Mouse (Mus musculus) 416B (cell line): Measurements from ENCODE around the gene Isoc2b.
"Not testable (repeated sequence)": the region's sequence is repeated elsewhere in the genome, so short reads cannot be mapped to it uniquely, and the experiment has no call there.

Source experiments
- DNase-seq: peaks from one replicate; pipeline ENCODE4 v3.0.0; 2011; ENCODE audit warnings: low read depth

Gene Isoc2b

DNA sequence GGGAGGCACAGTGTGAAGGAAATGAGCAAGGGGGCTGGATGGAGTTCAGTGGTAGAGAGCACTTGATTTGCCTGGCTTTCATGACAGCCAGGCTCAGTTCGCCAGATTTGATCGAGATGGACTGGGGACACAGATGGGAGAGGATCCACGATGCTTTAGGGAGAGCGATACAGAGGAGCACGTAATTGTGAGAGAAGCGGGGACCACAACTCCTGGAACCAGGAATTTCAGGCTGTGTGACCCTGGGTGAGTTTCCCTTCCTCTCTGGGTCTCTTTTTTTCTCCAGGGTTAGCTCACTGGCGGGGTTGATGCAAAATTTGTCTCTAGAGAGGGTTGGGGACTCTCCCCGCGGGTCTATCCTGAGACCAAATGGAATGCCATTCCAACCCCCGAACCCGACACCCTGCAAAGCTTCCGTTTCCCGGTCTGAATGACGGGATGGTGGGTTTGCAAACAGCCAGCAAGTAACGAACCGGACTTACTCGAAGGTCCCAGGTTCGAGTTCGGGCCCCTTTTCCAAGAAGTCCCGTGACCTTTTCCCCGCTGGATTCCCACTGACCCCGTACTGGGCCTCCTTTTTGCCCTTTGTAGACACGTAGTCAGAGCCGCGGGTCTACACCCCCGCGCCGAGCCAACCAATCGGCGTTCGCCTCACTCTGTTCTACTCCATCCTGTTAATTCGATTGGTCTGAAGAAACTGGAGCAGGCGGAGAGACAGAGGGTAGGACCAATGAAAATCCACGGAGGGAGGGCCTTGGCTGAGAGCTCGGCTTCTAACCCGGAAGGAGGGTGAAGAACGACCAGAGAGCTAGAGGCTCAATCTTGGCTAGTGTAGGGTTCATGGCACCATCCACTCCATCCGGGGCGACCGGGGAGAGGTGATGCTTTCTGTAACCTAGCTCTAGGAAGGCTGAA lies 4.2 kb downstream of the Isoc2b start:
- peak; percentile 96 for DNase-seq

GRCm38 (mm10) chr7:4865090-4865489 lies 5.0 kb downstream of the Isoc2b start:
- DNase-seq: peak; percentile 72

- no peak for DNase-seq
These were observed 5.8 kb downstream of the Isoc2b start for GRCm38 (mm10) chr7:4864130-4864845.

DNA sequence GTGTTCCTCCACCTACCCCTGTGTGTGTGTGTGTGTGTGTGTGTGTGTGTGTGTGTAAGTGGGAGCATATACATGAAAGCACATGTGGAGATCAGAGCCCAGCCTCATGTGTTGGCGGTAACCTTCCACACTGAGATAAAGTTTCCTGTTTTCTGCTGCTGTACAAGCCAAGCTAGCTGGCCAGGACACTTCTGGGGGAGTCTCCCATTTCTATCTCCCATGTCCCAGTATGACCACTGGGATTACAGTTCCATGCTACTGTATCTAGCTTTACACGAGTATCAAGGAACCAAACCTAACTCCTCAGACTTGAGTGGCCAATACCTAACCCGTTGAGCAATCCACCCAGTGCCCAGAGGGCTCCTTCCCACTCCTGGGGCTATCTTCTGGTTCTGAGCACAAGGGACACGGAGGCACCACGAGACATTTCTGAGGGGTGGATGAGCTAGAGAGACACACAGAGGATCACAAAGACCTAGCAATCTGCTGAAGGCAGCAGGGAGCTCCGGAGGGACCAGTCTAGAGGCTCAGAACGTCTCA lies 6.4 kb downstream of the Isoc2b start:
- DNase-seq: no peak

- DNase-seq: peak; percentile 62
These were observed 7.0 kb downstream of the Isoc2b start for GRCm38 (mm10) chr7:4863041-4863440.

- DNase-seq: not testable (repeated sequence)
These were observed 9.1 kb downstream of the Isoc2b start for GRCm38 (mm10) chr7:4860926-4861325.

GRCm38 (mm10) chr7:4859418-4859978 lies 10.6 kb downstream of the Isoc2b start:
- no peak for DNase-seq

GRCm38 (mm10) chr7:4857321-4857720 lies 12.7 kb downstream of the Isoc2b start:
- DNase-seq: no peak

DNA sequence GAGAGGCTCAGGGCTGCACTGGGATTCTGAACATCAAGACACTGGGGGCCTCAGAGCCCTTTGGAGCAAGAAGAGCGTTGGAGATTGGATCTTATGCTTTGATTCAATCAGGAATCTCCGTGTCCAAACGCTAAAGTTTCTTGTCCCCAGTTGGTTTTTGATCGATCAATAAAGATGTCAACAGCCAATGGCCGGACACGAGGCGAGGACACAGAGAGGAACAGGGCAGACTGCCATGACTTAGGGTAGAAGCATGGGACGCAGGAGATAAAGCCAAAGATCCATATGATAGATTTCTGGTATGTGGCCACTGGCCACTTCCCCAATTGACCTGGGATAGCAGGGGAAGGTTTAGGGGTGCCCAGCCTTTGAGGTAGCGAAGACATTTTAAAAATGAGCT lies 13.6 kb downstream of the Isoc2b start:
- no peak for DNase-seq

GRCm38 (mm10) chr7:4853613-4854012 lies 16.4 kb downstream of the Isoc2b start:
- DNase-seq: no peak

GRCm38 (mm10) chr7:4851315-4851688 lies 18.8 kb downstream of the Isoc2b start:
- no peak for DNase-seq

- no peak for DNase-seq
These were observed 19.3 kb downstream of the Isoc2b start for GRCm38 (mm10) chr7:4850621-4851314.

DNA sequence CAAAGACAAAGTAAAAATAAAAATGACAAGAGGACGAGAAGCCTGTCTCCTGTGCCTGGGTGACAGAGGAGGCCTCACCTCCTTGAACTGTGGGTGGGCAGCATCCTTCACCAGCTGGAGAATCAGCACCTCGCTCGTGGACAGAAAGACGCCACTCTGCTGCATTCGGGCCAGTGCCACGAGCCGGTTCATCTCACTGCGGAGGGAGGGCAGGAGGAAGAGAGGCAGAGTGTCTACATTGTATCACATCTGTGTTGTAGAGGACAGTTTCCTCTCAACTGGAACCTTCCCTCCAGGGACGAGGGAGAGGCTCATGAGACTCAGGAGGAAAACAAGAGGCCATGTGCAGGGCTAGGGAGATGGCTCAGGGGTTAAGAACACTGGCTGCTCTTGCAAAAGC lies 20.7 kb downstream of the Isoc2b start:
- DNase-seq: no peak

DNA sequence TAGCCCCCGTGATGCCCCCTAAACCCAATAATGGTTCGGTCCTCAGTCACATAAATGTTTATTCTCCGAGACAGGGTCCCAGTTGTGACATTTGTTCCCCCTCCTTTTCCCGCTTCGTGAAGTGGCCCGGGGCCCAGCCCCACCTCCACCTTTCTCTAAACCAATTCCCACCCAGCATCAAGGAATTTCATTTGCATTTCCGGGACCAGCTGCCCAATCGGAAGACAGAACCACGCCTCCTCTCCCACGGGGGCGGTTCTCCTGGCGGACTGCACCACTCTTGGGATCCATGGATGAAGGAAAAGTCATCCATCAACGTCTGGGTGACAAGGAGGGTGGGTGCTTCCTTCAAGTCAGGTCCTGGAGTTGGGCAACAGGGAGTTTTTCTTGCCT lies 25.1 kb downstream of the Isoc2b start:
- no peak for DNase-seq

GRCm38 (mm10) chr7:4844245-4844916 lies 25.7 kb downstream of the Isoc2b start, which contains the start of gene Shisa7:
Gene Shisa7 (minus strand): TSS chr7:4844696.
- DNase-seq: no peak

GRCm38 (mm10) chr7:4843604-4844244 lies 26.3 kb downstream of the Isoc2b start:
- DNase-seq: no peak

DNA sequence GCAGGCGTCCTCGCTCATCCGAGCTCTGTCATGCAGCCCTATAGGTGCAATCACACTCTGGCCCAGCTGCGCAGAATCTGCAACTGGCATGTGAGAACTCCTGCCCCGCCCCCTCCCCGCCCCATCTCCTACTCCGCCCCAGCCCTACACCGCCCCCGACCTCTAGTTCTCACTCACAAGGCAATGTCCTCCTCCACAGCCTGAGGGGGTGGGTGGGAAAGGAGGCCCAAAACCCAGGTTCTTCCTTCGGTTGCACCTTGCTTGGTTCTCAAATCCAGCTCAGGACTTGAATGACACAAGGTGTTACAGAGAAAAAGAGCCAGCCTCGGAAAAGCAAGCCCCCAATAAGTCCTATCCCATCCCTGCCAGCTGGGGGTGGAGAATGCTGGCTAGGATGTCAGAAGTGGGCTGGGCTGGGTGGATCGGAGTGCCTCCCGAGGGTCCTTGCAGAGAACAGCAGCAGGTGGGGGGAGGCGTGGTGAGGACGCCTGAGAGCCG lies 27.4 kb downstream of the Isoc2b start:
- no peak for DNase-seq

DNA sequence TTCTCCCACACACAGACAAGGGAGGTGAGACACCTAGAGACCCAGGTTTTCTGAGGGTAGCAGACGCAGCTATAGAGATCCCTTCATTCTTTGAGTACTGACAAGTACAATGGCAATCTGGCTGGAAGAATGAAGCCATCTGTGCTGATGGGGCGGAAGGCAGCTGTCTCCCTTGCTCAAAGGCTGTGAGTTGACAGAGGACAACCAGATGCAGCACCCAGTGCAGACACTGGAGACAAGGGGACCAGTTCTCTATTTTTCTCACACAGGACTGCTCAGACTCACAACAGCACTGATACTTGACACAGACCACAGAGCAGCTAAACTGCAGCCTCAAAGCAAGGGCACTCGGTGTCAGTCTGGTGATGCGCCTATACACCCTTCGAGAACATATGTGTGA lies 28.0 kb downstream of the Isoc2b start:
- no peak for DNase-seq

GRCm38 (mm10) chr7:4837639-4838038 lies 32.4 kb downstream of the Isoc2b start:
- DNase-seq: no peak

- DNase-seq: no peak
These were observed 33.7 kb downstream of the Isoc2b start for GRCm38 (mm10) chr7:4836351-4836792.
